Mouse (Mus musculus): ENCODE data around the gene Olfr594. TPM values are rescaled to one million over a fixed set of nuclear protein-coding genes. Genes with fewer than 3 reads are reported as not detected.
"Not testable (repeated sequence)": the region's sequence is repeated elsewhere in the genome, so short reads cannot be mapped to it uniquely, and the experiment has no call there.

The Olfr594 gene
- not detected in 2 replicates for polyA plus RNA-seq (2016; fragmentation: Nextera tagmentation; extraction: Ambion mirVana)

GRCm38 (mm10) chr7:103216696-103217095, at the start of gene Olfr594:
Gene Olfr594 (plus strand): TSS chr7:103216996.
- H3K27ac ChIP-seq: no peak within 1 kb of the TSS
- no peaks in the 10 kb centered on the region for H3K9me3 ChIP-seq
- H3K27me3 ChIP-seq (ENCODE audit: insufficient read depth, poor library complexity, severe bottlenecking): no peaks in the 10 kb centered on the region
- no peaks in the 10 kb centered on the region for H3K4me1 ChIP-seq (replicated peaks)
- H3K4me3 ChIP-seq: no peak within 1 kb of the TSS
- DNase-seq (ENCODE audit: low spot score): no peak
- H3K36me3 ChIP-seq: no peaks in the 10 kb centered on the region

- H3K4me1 ChIP-seq (replicated peaks): no peaks in the 10 kb centered on the region
- H3K27me3 ChIP-seq (ENCODE audit: insufficient read depth, poor library complexity, severe bottlenecking): no peaks in the 10 kb centered on the region
- 80% methylated on average over 5 of the region's 5 CpGs for WGBS
- no peaks in the 10 kb centered on the region for H3K36me3 ChIP-seq
- DNase-seq (ENCODE audit: low spot score): no peak
- no peaks in the 10 kb centered on the region for H3K9me3 ChIP-seq
- no peak overlapping the region for H3K4me3 ChIP-seq
- no peak overlapping the region for H3K27ac ChIP-seq
These were observed 47.1 kb upstream of the Olfr594 start for GRCm38 (mm10) chr7:103169697-103170096.

GRCm38 (mm10) chr7:103178240-103178639, 38.6 kb upstream of the Olfr594 start, which contains the start of gene Olfr591:
Gene Olfr591 (minus strand): TSS chr7:103178340.
- Histone ChIP-seq H3K4me1 (replicated peaks) (no peaks in the 10 kb centered on the region), H3K27ac (no peak within 1 kb of the TSS), H3K36me3 (no peaks in the 10 kb centered on the region), H3K4me3 (no peak within 1 kb of the TSS), H3K9me3 (peaks cover 12% of the 10 kb centered on the region; the same call in 1 of the 2 replicates), H3K27me3 (ENCODE audit: insufficient read depth, poor library complexity, severe bottlenecking) (no peaks in the 10 kb centered on the region)
- whole genome bisulfite sequencing: 81% methylated on average over 1 of the region's 1 CpGs
- no peak for DNase-seq (ENCODE audit: low spot score)

DNA sequence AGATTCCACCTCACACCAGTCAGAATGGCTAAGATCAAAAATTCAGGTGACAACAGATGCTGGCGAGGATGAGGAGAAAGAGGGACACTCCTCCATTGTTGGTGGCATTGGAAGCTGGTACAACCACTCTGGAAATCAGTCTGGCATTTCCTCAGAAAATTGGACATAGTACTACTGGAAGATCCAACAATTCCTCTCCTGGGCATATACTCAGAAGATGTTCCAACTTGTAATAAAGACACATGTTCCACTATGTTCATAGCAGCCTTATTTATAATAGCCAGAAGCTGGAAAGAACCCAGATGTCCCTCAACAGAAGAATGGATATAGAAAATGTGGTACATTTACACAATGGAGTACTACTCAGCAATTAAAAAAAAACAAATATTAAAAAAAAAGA, 32.3 kb upstream of the Olfr594 start, which contains the start of gene Olfr592:
Gene Olfr592 (plus strand): TSS at position 301 of the 400 bp plus-strand sequence.
- 90% methylated on average over 1 of the region's 1 CpGs for WGBS
- not testable (repeated sequence) for H3K27me3 ChIP-seq (ENCODE audit: insufficient read depth, poor library complexity, severe bottlenecking); DNase-seq (ENCODE audit: low spot score); H3K27ac ChIP-seq; H3K4me1 ChIP-seq (replicated peaks); H3K4me3 ChIP-seq; H3K36me3 ChIP-seq
- H3K9me3 ChIP-seq: peaks cover 15% of the 10 kb centered on the region; the same call in 1 of the 2 replicates

DNA sequence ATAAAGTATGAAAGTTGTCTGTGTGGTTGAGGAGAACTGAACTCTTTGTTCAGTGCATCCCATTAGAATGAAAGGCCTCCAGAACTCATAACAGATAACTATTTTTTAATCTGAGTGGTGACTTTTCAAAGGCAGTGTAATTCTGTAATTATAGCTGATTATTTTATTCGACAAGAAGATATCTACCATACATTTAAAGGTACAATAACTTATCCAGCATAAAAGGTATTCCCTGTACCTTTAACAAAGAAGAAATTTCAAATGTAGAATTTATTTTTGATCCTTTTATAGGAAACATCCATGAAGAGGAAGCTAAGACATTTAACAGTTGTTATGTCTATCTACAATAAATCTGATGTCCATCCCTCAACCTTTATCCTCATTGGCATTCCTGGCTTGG, 5.2 kb upstream of the Olfr594 start, which contains the start of gene Olfr593:
Gene Olfr593 (plus strand): TSS at position 301 of the 400 bp plus-strand sequence.
- H3K9me3 ChIP-seq: no peaks in the 10 kb centered on the region
- no peaks in the 10 kb centered on the region for H3K36me3 ChIP-seq
- H3K27ac ChIP-seq: no peak within 1 kb of the TSS
- DNase-seq (ENCODE audit: low spot score): no peak
- no peaks in the 10 kb centered on the region for H3K27me3 ChIP-seq (ENCODE audit: insufficient read depth, poor library complexity, severe bottlenecking)
- H3K4me1 ChIP-seq (replicated peaks): no peaks in the 10 kb centered on the region
- 75% methylated on average over 1 of the region's 1 CpGs for WGBS
- no peak within 1 kb of the TSS for H3K4me3 ChIP-seq

DNA sequence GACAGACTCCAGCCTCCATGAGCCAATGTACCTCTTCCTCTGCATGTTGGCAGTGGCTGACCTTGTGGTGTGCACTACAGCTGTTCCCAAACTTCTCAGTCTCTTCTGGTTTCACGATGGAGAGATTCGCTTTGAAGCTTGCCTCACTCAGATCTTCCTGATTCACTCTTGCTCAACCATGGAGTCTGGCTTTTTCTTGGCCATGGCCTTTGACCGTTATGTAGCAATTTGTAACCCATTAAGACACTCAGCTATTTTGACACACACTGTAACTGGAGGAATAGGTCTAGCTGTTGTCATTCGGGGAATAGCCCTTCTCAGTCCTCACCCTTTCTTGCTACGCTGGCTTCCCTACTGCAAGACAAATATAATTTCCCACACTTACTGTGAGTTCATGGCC, 4.7 kb upstream of the Olfr594 start:
- WGBS: 92% methylated on average over 5 of the region's 5 CpGs
- H3K27me3 ChIP-seq (ENCODE audit: insufficient read depth, poor library complexity, severe bottlenecking); DNase-seq (ENCODE audit: low spot score); H3K27ac ChIP-seq; H3K4me1 ChIP-seq (replicated peaks); H3K36me3 ChIP-seq; H3K4me3 ChIP-seq; H3K9me3 ChIP-seq: not testable (repeated sequence)

DNA sequence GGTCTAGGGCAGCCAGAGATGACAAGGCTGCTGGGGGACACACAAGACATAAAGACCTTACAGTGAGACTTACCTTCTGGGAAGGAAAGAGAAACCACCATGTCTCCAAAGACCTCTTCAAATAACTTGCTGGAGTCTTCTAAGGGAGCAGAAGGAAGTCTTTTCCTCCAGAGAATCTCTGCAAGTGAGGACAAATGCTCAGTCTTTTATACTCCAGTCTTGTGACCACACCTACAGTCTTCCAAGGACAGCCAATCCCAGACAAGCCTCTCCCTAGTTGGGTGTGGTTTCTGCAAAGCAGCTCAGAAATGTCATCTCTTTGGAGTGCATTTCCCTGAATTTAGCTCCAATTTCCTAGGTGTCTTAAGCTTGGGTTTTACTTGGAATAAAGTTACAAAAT, 35.6 kb downstream of the Olfr594 start, which contains the start of gene Usp17ld:
Gene Usp17ld (minus strand): TSS at position 101 of the 400 bp plus-strand sequence.
- not testable (repeated sequence) for H3K4me3 ChIP-seq; H3K27ac ChIP-seq; DNase-seq (ENCODE audit: low spot score); H3K9me3 ChIP-seq; H3K27me3 ChIP-seq (ENCODE audit: insufficient read depth, poor library complexity, severe bottlenecking); H3K4me1 ChIP-seq (replicated peaks); H3K36me3 ChIP-seq

Other genes with a start within 250 kb of the Olfr594 start
- gene Olfr577, start 241.1 kb upstream of the Olfr594 start, polyA plus RNA-seq (2016; fragmentation: Nextera tagmentation; extraction: Ambion mirVana): not detected in 2 replicates
- gene Olfr578, start 227.7 kb upstream of the Olfr594 start, polyA plus RNA-seq (2016; fragmentation: Nextera tagmentation; extraction: Ambion mirVana): not detected in 2 replicates
- not detected in 2 replicates for gene Olfr582, start 179.0 kb upstream of the Olfr594 start, polyA plus RNA-seq (2016; fragmentation: Nextera tagmentation; extraction: Ambion mirVana)
- not detected in 2 replicates for gene Olfr583, start 165.7 kb upstream of the Olfr594 start, polyA plus RNA-seq (2016; fragmentation: Nextera tagmentation; extraction: Ambion mirVana)
- not detected in 2 replicates for gene Olfr584, start 135.1 kb upstream of the Olfr594 start, polyA plus RNA-seq (2016; fragmentation: Nextera tagmentation; extraction: Ambion mirVana)
- not detected in 2 replicates for gene Olfr585, start 119.3 kb upstream of the Olfr594 start, polyA plus RNA-seq (2016; fragmentation: Nextera tagmentation; extraction: Ambion mirVana)
- not detected in 2 replicates for gene Olfr586, start 91.4 kb upstream of the Olfr594 start, polyA plus RNA-seq (2016; fragmentation: Nextera tagmentation; extraction: Ambion mirVana)
- not detected in 2 replicates for gene Olfr588-ps1, start 76.1 kb upstream of the Olfr594 start, polyA plus RNA-seq (2016; fragmentation: Nextera tagmentation; extraction: Ambion mirVana)
- gene Olfr589, start 60.6 kb upstream of the Olfr594 start, polyA plus RNA-seq (2016; fragmentation: Nextera tagmentation; extraction: Ambion mirVana): not detected in 2 replicates
- gene Olfr591, start 38.7 kb upstream of the Olfr594 start, polyA plus RNA-seq (2016; fragmentation: Nextera tagmentation; extraction: Ambion mirVana): not detected in 2 replicates
- not detected in 2 replicates for gene Olfr592, start 32.2 kb upstream of the Olfr594 start, polyA plus RNA-seq (2016; fragmentation: Nextera tagmentation; extraction: Ambion mirVana)
- gene Olfr593, start 5.1 kb upstream of the Olfr594 start, polyA plus RNA-seq (2016; fragmentation: Nextera tagmentation; extraction: Ambion mirVana): not detected in 2 replicates
- not detected in 2 replicates for gene Usp17ld, start 35.5 kb downstream of the Olfr594 start, polyA plus RNA-seq (2016; fragmentation: Nextera tagmentation; extraction: Ambion mirVana)
- gene Olfr596, start 88.7 kb downstream of the Olfr594 start, polyA plus RNA-seq (2016; fragmentation: Nextera tagmentation; extraction: Ambion mirVana): not detected in 2 replicates
- gene Olfr597, start 99.3 kb downstream of the Olfr594 start, polyA plus RNA-seq (2016; fragmentation: Nextera tagmentation; extraction: Ambion mirVana): not detected in 2 replicates
- gene Olfr598, start 106.6 kb downstream of the Olfr594 start, polyA plus RNA-seq (2016; fragmentation: Nextera tagmentation; extraction: Ambion mirVana): not detected in 2 replicates
- not detected in 2 replicates for gene Olfr599, start 118.9 kb downstream of the Olfr594 start, polyA plus RNA-seq (2016; fragmentation: Nextera tagmentation; extraction: Ambion mirVana)
- gene Olfr600, start 132.7 kb downstream of the Olfr594 start, polyA plus RNA-seq (2016; fragmentation: Nextera tagmentation; extraction: Ambion mirVana): not detected in 2 replicates
- gene Olfr601, start 145.7 kb downstream of the Olfr594 start, polyA plus RNA-seq (2016; fragmentation: Nextera tagmentation; extraction: Ambion mirVana): not detected in 2 replicates
- not detected in 2 replicates for gene Olfr603, start 169.2 kb downstream of the Olfr594 start, polyA plus RNA-seq (2016; fragmentation: Nextera tagmentation; extraction: Ambion mirVana)
- gene Usp17lc, start 198.1 kb downstream of the Olfr594 start, polyA plus RNA-seq (2016; fragmentation: Nextera tagmentation; extraction: Ambion mirVana): not detected in 2 replicates
- not detected in 2 replicates for gene Olfr605, start 228.4 kb downstream of the Olfr594 start, polyA plus RNA-seq (2016; fragmentation: Nextera tagmentation; extraction: Ambion mirVana)
- gene Olfr606, start 232.1 kb downstream of the Olfr594 start, polyA plus RNA-seq (2016; fragmentation: Nextera tagmentation; extraction: Ambion mirVana): not detected in 2 replicates
- not detected in 2 replicates for gene Olfr607, start 247.2 kb downstream of the Olfr594 start, polyA plus RNA-seq (2016; fragmentation: Nextera tagmentation; extraction: Ambion mirVana)